Mouse (Mus musculus): Measurements from ENCODE around the gene E2f8.

The E2f8 gene

GRCm38 (mm10) chr7:48851529-48852104 is 29.8 kb downstream of the E2f8 start:
- DNase-seq: no peak

GRCm38 (mm10) chr7:48847820-48848650 is 33.4 kb downstream of the E2f8 start, which contains the start of gene Csrp3:
Gene Csrp3 (minus strand): TSS chr7:48848033.
- DNase-seq: no peak

- no peak for DNase-seq
These were observed 34.6 kb downstream of the E2f8 start for GRCm38 (mm10) chr7:48846755-48847154.

GRCm38 (mm10) chr7:48845213-48845973 is 36.0 kb downstream of the E2f8 start:
- no peak for DNase-seq

- DNase-seq: no peak
These were observed 37.9 kb downstream of the E2f8 start for GRCm38 (mm10) chr7:48843541-48843940.

GRCm38 (mm10) chr7:48842353-48842752 is 39.0 kb downstream of the E2f8 start:
- DNase-seq: no peak

- DNase-seq: no peak
These were observed 39.9 kb downstream of the E2f8 start for GRCm38 (mm10) chr7:48841538-48841937.

GRCm38 (mm10) chr7:48840545-48840944 is 40.9 kb downstream of the E2f8 start:
- no peak for DNase-seq

GRCm38 (mm10) chr7:48838434-48838833 is 43.0 kb downstream of the E2f8 start:
- no peak for DNase-seq

- DNase-seq: no peak
These were observed 44.4 kb downstream of the E2f8 start for GRCm38 (mm10) chr7:48836949-48837348.

GRCm38 (mm10) chr7:48834989-48835626 is 46.3 kb downstream of the E2f8 start:
- DNase-seq: no peak

GRCm38 (mm10) chr7:48834371-48834970 is 46.9 kb downstream of the E2f8 start:
- no peak for DNase-seq

- DNase-seq: no peak
These were observed 48.7 kb downstream of the E2f8 start for GRCm38 (mm10) chr7:48832735-48833134.

- DNase-seq: no peak
These were observed 51.0 kb downstream of the E2f8 start for GRCm38 (mm10) chr7:48830395-48830794.

- no peak for DNase-seq
These were observed 52.1 kb downstream of the E2f8 start for GRCm38 (mm10) chr7:48829177-48829910.

GRCm38 (mm10) chr7:48825170-48825569 is 56.2 kb downstream of the E2f8 start:
- no peak for DNase-seq

- no peak for DNase-seq
These were observed 56.7 kb downstream of the E2f8 start for GRCm38 (mm10) chr7:48824671-48825070.

GRCm38 (mm10) chr7:48823621-48824020 is 57.8 kb downstream of the E2f8 start:
- no peak for DNase-seq

- no peak for DNase-seq
These were observed 59.7 kb downstream of the E2f8 start for GRCm38 (mm10) chr7:48821654-48822053.
